Mouse (Mus musculus) liver, adult 2 months (tissue): ENCODE results near the gene Trp53. TPM values are rescaled to one million over a fixed set of nuclear protein-coding genes. Genes with fewer than 3 reads are reported as not detected.

Experiments used
- DNase-seq: peaks from one replicate; pipeline ENCODE4 v3.0.0-alpha.2; 2011; ENCODE audit warnings: low read depth, low spot score; ENCODE audit errors: extremely low read depth
- H3K27ac ChIP-seq: fragments of 200-500 bp; replicated peaks from 2 replicates; pipeline ENCODE4 v1.5.1; 2012; ENCODE audit warnings: low read depth, mild to moderate bottlenecking, control low read depth, inconsistent platforms, low read length; ENCODE audit not compliant: insufficient read depth
- H3K27me3 ChIP-seq: fragments of 200-500 bp; 2 replicates; pipeline ENCODE4 v1.6.1; 2012; ENCODE audit warnings: mild to moderate bottlenecking, moderate library complexity, low read length, inconsistent platforms; ENCODE audit not compliant: control insufficient read depth, insufficient read depth
- H3K36me3 ChIP-seq: fragments of 200-500 bp; 2 replicates; pipeline ENCODE4 v1.6.1; 2012; ENCODE audit warnings: low read length, inconsistent platforms; ENCODE audit not compliant: control insufficient read depth, insufficient read depth
- H3K4me1 ChIP-seq: fragments of 200-500 bp; 2 replicates; pipeline ENCODE4 v1.6.1; 2011; ENCODE audit warnings: low read length; ENCODE audit not compliant: control insufficient read depth, insufficient read depth
- H3K4me3 ChIP-seq: fragments of 200-500 bp; 2 replicates; pipeline ENCODE4 v1.5.1; 2011; ENCODE audit warnings: low read depth, mild to moderate bottlenecking, control low read depth, low read length, moderate library complexity; ENCODE audit not compliant: insufficient read depth
- H3K79me2 ChIP-seq: fragments of 200-500 bp; 2 replicates; pipeline ENCODE4 v1.6.1; 2012; ENCODE audit warnings: inconsistent platforms, mild to moderate bottlenecking, low read length, moderate library complexity; ENCODE audit not compliant: control insufficient read depth, insufficient read depth
- H3K9ac ChIP-seq: fragments of 200-500 bp; 2 replicates; pipeline ENCODE4 v1.6.1; 2012; ENCODE audit warnings: low read depth, mild to moderate bottlenecking, control low read depth, inconsistent platforms, low read length
- CTCF ChIP-seq: fragments of 200-500 bp; IDR thresholded peaks from 2 replicates; pipeline ENCODE4 v1.5.1; 2011; ENCODE audit warnings: low read depth, low read length, control low read depth
- POLR2A ChIP-seq: fragments of 200-500 bp; IDR thresholded peaks from 2 replicates; pipeline ENCODE4 v1.6.1; 2011; ENCODE audit warnings: low read length, control low read depth; ENCODE audit not compliant: insufficient read depth; ENCODE audit errors: extremely low read depth
- WGBS: fragments of 180-500 bp; shearing (Covaris S2); methylation state at CpG from one replicate; pipeline ENCODE4 v1.1.7; 2018; 5-methylcytosine and 5-hydroxymethylcytosine counted together
- polyA plus RNA-seq: library from polyadenylated mRNA; depleted of rRNA; stranded (reverse); fragments of >200 nt; gene quantifications from 2 replicates; pipeline ENCODE4 v1.2.3, GENCODE M21; 2012
- total RNA-seq: library from RNA; depleted of rRNA; stranded (reverse); fragments of >200 nt; gene quantifications from 2 replicates; pipeline ENCODE4 v1.2.3, GENCODE M21; 2014

Gene Trp53
- total and polyA plus RNA-seq, 2 experiments, result 3.7 to 35.4 TPM

GRCm38 (mm10) chr11:69592799-69593198, 12.6 kb downstream of the Trp53 start:
- Histone ChIP-seq H3K9ac (no peak overlapping the region), H3K27me3 (no peaks in the 10 kb centered on the region), H3K36me3 (peaks cover 22% of the 10 kb centered on the region), H3K79me2 (no peaks in the 10 kb centered on the region), H3K4me3 (no peak overlapping the region), H3K27ac (no peak overlapping the region), H3K4me1 (no peaks in the 10 kb centered on the region)
- TF ChIP-seq CTCF (no peak), POLR2A (no peak)
- no peak for DNase-seq
- WGBS, result 79% methylated on average over 4 of the region's 4 CpGs

GRCm38 (mm10) chr11:69594853-69595252, 14.7 kb downstream of the Trp53 start:
- no peaks in the 10 kb centered on the region for H3K79me2 ChIP-seq
- no peak overlapping the region for H3K9ac ChIP-seq
- no peaks in the 10 kb centered on the region for H3K4me1 ChIP-seq
- H3K36me3 ChIP-seq, result peaks cover 8% of the 10 kb centered on the region
- no peaks in the 10 kb centered on the region for H3K27me3 ChIP-seq
- TF ChIP-seq POLR2A (no peak), CTCF (no peak)
- WGBS, result 97% methylated on average over 6 of the region's 6 CpGs
- H3K4me3 ChIP-seq, result no peak overlapping the region
- DNase-seq, result no peak
- H3K27ac ChIP-seq, result no peak overlapping the region

- no peaks in the 10 kb centered on the region for H3K79me2 ChIP-seq
- H3K36me3 ChIP-seq, result no peaks in the 10 kb centered on the region
- 35% methylated on average over 9 of the region's 9 CpGs for WGBS
- DNase-seq, result no peak
- no peaks in the 10 kb centered on the region for H3K27me3 ChIP-seq
- TF ChIP-seq CTCF (no peak), POLR2A (no peak)
- H3K9ac ChIP-seq, result no peak overlapping the region
- no peaks in the 10 kb centered on the region for H3K4me1 ChIP-seq
- H3K27ac ChIP-seq, result no peak overlapping the region
- H3K4me3 ChIP-seq, result no peak overlapping the region
Observed at GRCm38 (mm10) chr11:69599436-69599835, 19.3 kb downstream of the Trp53 start.

GRCm38 (mm10) chr11:69600098-69600497, 19.9 kb downstream of the Trp53 start:
- Histone ChIP-seq H3K9ac (no peak overlapping the region), H3K4me1 (no peaks in the 10 kb centered on the region), H3K27me3 (peaks cover 4% of the 10 kb centered on the region), H3K27ac (no peak overlapping the region), H3K79me2 (no peaks in the 10 kb centered on the region), H3K4me3 (no peak overlapping the region), H3K36me3 (no peaks in the 10 kb centered on the region)
- WGBS, result 42% methylated on average over 6 of the region's 6 CpGs
- TF ChIP-seq CTCF (no peak), POLR2A (no peak)
- no peak for DNase-seq

- no peaks in the 10 kb centered on the region for H3K36me3 ChIP-seq
- H3K9ac ChIP-seq, result no peak overlapping the region
- peaks cover 4% of the 10 kb centered on the region; the same call in 1 of the 2 replicates for H3K4me1 ChIP-seq
- no peak for TF ChIP-seq POLR2A
- peaks cover 10% of the 10 kb centered on the region for H3K27me3 ChIP-seq
- H3K4me3 ChIP-seq, result no peak overlapping the region
- WGBS, result 65% methylated on average over 3 of the region's 3 CpGs
- no peaks in the 10 kb centered on the region for H3K79me2 ChIP-seq
- DNase-seq, result no peak
- no peak overlapping the region for H3K27ac ChIP-seq
Observed at GRCm38 (mm10) chr11:69601768-69602167, 21.6 kb downstream of the Trp53 start.

- H3K27ac ChIP-seq, result no peak overlapping the region
- 84% methylated on average over 8 of the region's 8 CpGs for WGBS
Observed at GRCm38 (mm10) chr11:69603516-69603915, 23.4 kb downstream of the Trp53 start.

More at GRCm38 (mm10) chr11:69603516-69603915, 23.4 kb downstream of the Trp53 start:
- Histone ChIP-seq H3K9ac (no peak overlapping the region), H3K36me3 (no peaks in the 10 kb centered on the region), H3K79me2 (no peaks in the 10 kb centered on the region), H3K27me3 (peaks cover 10% of the 10 kb centered on the region), H3K4me1 (peaks cover 4% of the 10 kb centered on the region; the same call in 1 of the 2 replicates), H3K4me3 (no peak overlapping the region)
- DNase-seq, result no peak
- TF ChIP-seq CTCF (no peak), POLR2A (no peak)
